Mouse (Mus musculus) cerebellum, postnatal 25 days (tissue): Measurements from ENCODE around the gene Gm21719.
"Not testable (repeated sequence)": the region's sequence is repeated elsewhere in the genome, so short reads cannot be mapped to it uniquely, and the experiment has no call there.

ENCODE experiments used
- DNase-seq, 2 experiments: peaks; one replicate each; pipeline ENCODE4 v3.0.0; 2021; ENCODE audit warnings: mixed read lengths in 2 of 2

Gm21719 gene

GRCm38 (mm10) chrY:6682772-6683171 lies at the start of gene Gm21719:
TSS of gene Gm21719 (minus strand) at chrY:6682872.
- not testable (repeated sequence) for DNase-seq
